Mouse (Mus musculus) kidney, postnatal 14 days (tissue): ENCODE results near the gene Pigv.
A peak's percentile ranks its signal among the peaks of the same experiment; 100 is the strongest.
"Not testable (repeated sequence)": the region's sequence is repeated elsewhere in the genome, so short reads cannot be mapped to it uniquely, and the experiment has no call there.

Source experiments
- DNase-seq: peaks from one replicate; pipeline ENCODE4 v3.0.0; 2022; ENCODE audit warnings: mixed read lengths

Pigv gene

GRCm38 (mm10) chr4:133672845-133673647, 599 bp upstream of the Pigv start:
- DNase-seq: peak; percentile 74

DNA sequence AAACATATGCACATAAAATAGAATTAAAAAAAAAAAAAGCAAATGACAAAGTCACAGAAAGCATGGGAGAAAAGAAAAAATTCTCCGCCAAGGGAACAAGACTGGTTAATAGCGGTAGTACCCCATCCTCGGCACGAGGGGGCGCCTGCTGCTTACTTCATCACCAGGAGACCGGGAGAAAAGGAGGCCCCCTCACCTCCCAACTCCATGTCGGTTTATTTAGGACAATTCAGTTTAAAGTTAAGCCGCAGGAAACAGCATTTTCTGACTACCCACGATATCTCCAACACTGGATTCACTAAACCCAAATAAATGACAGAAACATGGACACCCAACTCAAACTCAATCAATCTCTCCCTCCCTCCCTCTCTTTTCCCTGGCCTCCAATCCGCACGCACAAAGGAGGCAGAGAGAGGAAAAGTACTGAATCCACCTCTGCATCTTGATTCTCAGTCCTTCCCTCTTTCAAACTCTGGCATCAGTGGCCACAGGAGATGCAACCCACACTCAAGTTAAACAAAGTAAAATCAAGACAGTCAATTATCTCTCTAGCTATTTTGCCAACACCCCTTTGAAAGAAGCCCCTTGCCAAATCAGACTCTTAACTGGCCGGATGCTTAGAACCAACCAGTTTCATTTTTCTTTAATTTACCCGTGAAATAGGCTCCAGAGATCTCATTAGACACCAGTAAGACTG, 1.1 kb downstream of the Pigv start:
- peak; percentile 90 for DNase-seq

GRCm38 (mm10) chr4:133669652-133670210, 2.7 kb downstream of the Pigv start:
- DNase-seq: peak; percentile 54

- DNase-seq: no peak
Observed at GRCm38 (mm10) chr4:133668537-133668936, 3.9 kb downstream of the Pigv start.

DNA sequence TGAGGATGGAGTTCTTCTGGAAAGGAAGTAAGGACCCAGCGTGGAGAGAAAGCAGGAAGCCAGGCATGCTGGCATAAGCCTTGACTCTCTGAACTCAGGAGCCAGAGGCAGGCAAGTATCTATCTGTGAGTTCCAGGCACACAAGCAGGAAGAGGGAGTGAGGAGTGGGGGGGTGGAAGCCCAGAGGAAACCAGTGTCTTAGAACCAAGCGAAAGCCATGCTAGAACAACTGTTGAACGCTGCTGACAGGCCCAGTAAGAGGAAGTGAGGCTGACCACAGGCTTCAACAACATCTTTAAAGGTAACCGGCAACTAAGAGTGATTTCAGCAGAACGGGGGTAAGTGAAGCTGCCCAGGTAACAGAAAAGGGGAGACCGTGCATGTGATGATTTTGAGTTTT, 6.2 kb downstream of the Pigv start:
- no peak for DNase-seq

GRCm38 (mm10) chr4:133665118-133665517, 7.3 kb downstream of the Pigv start:
- DNase-seq: no peak

DNA sequence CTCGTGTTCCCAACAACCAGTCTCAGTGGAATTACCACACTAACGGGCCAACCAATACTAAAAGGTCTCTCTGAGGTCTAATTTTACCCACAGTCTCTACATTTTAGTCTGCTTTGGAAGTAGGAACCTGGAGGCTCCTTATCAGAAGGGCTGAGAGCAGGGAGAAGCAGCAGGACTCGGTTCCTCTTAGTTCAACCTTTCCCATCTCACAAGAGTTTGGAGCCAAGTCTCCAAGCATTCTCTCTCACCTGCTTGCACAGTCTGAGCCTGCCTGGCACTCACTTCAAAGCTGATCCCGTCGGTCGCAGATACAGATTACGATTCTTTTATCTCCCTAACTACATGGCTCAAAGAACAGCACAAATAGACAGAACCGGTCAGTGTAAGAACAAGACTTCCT, 9.5 kb downstream of the Pigv start:
- DNase-seq: no peak

DNA sequence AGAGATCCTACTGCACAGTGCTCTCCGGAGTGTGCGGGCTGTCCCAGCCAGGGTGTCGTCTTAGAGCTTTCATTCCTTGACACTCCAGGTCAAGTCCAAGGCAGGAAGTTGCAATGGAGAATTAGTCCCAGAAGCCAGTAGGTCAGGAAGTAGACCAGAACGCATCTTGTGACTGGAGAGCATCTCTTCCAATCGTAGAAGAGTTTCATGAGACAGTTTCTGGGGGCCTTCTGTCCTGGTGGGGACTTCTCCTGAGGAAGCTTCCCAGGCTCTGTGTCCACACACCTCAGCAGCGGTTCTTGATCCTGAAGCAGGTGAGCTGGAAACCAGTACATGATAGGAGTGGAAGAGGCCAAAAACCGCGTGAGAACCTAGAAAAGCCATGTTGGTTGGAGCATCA, 10.0 kb downstream of the Pigv start:
- no peak for DNase-seq

GRCm38 (mm10) chr4:133660193-133661155, 12.0 kb downstream of the Pigv start:
- DNase-seq: peak; percentile 94

DNA sequence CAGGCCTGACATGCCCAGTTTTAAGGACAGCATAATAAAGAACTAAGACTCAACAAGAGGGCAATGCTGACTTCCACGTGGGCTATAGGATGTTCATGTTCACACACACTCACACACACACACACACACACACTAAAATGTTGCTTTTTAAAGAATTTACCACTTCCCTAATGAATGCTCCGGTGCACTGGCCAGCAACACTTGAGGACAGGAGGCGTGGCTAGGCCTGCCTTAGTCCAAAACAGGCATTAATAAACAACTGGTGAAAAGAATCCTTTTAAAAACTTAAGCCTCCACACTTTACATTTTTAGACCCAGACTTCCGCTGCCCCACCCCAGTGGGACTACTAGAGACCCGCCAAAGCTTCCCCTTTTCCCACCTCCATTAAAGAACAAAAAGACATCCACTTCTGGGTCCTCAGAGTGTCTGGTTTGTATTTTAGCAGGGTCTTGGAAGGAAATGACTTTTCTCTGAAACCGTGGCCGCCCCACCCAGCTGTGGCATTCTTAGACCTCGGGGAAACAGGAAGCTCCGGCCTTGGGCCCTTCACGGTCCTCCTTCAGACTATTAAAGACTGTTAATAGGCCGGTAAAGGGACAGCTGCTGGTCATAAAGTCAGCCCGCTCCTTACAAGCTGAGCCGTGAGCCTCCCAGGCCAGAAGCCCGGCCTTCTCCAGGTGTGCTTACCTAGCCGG, 12.8 kb downstream of the Pigv start:
- DNase-seq: peak; percentile 83

GRCm38 (mm10) chr4:133658729-133659128, 13.7 kb downstream of the Pigv start:
- DNase-seq: no peak

GRCm38 (mm10) chr4:133657829-133658458, 14.5 kb downstream of the Pigv start:
- no peak for DNase-seq

GRCm38 (mm10) chr4:133656997-133657396, 15.4 kb downstream of the Pigv start:
- peak; percentile 29 for DNase-seq

DNA sequence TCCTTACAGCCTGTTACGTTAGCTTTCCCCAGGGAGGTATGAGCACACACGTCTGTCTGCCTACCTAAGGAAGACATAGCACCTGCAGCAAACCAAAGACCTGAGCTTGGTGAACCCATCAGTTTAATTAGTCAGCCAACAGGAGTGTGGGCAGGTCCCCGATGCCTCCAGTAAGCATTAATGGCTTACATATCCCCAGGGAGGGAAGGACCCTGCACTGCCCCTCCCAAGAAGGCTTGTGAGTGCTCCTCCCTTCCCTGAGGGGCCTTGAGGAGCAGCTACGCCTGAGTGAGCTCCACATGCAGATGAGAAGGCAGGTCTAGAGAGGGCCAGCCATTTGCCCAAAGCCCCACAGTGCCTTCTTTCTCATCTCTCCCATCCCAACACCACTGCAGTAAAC, 16.2 kb downstream of the Pigv start:
- peak; percentile 71 for DNase-seq

GRCm38 (mm10) chr4:133654070-133654469, 18.4 kb downstream of the Pigv start:
- not testable (repeated sequence) for DNase-seq

DNA sequence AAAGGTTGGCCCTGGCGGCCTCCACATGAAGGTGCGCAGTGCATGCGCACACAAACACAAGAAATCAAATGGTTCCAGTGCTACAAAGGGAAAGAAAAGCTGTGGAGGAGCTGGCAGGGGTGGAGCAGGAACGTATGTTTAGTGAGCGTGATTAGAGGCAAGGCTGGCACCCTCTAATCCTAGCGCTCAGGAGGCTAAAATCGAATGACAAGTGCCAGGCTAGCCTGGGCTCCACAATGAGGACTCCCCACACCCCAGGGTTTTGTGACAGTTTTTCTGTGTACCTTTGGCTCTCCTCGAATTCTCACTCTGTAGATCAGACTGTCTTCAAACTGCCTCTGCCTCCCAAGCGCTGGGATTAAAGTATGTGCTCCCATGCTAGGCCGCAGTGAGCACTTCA, 19.7 kb downstream of the Pigv start:
- no peak for DNase-seq

DNA sequence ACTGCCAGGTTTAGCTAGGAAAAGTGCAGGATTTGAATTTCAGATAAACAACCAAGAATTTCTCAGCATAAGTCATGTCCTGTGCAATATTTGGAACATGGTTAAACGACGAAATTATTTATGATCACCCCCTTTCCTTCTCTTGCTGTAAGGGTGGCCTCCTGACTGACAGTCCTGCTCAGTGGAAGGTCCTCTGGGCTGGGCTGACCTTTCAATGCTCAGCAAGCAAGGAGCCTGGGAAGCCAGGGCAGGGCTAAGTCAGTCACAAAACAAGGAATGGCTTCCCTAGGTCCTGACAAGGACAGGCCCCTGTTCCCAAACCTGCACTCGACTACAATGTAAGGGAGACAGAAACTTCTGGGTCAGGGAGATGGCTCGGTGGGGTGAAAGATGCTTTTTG, 20.5 kb downstream of the Pigv start:
- DNase-seq: no peak

DNA sequence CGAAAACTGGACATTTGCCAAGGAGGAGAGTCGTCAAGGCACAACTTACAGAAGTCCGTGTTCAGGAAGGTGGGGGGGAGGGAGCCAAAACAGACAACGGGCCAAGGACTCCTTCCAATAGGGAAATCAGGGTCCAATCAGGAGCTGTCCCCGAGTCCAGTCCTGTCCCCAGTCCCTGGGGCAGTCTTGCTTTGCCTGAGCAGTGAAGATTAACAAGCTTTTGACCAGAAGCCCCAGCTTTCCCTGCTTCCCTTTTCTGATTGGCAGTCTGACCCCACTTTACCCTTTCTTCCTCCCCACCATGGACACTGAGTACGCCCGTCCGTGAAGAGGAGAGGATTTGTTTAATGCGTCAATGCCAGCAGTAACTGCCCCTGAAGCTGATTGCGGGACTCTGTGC, 21.0 kb downstream of the Pigv start:
- DNase-seq: peak; percentile 21

DNA sequence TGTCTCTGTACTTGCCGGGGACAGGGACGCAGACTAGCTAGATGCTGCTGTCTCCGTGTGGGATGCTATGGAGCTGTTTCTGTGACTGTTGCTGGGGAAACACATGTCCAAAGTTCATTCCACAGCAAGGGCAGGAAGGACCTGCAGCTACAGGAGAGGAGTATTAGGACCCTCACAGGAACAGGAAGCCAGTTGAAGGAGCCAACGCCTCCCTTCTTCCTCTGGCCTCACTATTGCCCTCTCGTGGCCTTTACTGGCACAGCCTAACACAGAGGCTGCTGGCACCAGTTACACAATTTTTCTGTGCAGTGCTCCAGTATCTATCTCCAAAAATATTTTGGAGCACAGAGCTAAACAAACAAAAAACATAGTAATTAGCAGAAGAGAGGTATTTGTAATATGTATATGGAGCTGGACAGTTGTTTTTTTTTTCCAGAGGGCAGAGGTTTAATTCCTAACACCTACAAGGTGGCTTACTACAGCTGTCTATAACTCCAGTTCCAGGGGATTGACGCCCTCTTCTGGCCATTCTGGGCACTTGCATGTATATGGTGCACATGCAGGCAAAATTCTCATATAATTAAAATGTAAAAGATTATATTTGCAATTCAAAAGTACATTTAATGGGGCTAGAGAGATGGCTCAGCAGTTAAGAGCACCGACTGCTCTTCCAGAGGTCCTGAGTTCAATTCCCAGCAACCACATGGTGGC, 22.3 kb downstream of the Pigv start, which contains the start of gene Zdhhc18:
TSS of gene Zdhhc18 (minus strand) at position 166 of the 711 bp plus-strand sequence.
- DNase-seq: peak; percentile 89

GRCm38 (mm10) chr4:133649464-133649863, 23.0 kb downstream of the Pigv start:
- not testable (repeated sequence) for DNase-seq

DNA sequence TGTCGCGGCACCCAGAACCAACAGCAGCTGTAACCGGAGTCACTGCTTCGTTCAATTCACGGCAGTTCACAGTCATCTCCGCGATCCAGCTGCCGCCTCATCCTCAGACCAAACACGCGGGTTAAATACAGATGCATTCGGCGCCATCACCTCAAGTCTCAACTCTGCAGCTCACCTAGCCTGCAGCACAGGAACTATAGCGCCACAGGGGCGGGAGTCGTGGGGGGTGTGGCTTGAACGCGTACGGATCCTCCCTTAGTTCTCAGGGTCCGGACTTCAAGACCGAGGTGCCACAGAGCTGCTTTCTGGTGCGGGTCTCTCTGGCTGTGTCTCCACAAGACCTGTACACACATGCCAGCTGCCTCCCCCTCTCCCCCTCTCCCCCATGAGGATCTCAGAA, 26.8 kb downstream of the Pigv start:
- DNase-seq: no peak
